Mouse (Mus musculus): ENCODE data around the gene Adat2. TPM values are rescaled to one million over a fixed set of nuclear protein-coding genes. Genes with fewer than 3 reads are reported as not detected.

Gene Adat2
- polyA plus RNA-seq, 1 experiment from 2014 or later = 3.7 TPM

DNA sequence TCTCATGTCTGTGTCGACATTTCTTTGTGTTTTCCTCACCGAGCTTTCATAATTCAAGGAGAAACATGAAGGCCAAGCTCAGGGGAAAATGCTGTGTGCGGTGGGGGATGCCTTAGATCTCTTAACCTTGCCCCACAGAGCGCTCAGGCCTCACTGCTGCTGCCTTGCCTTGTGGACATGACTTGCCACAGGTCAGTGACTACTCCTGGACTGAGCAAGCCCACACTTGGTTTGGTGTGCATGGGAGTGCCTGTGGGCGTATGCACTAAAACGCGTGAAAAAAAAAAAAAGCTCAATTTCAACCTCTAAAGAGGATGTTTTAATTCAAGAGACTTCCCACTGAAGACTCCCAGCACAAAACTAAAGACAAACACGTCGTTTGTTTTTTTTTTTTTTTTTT lies 44.2 kb downstream of the Adat2 start:
- Histone ChIP-seq H3K4me3 (replicated peaks) (no peak overlapping the region), H3K27me3 (no peaks in the 10 kb centered on the region), H3K9me3 (replicated peaks) (no peaks in the 10 kb centered on the region), H3K36me3 (no peaks in the 10 kb centered on the region), H3K27ac (no peak overlapping the region), H3K9ac (no peak overlapping the region), H3K4me1 (replicated peaks) (no peaks in the 10 kb centered on the region), H3K4me2 (no peak overlapping the region)
- ATAC-seq (ENCODE audit: low read depth) (no peak), DNase-seq (no peak)
- 67% methylated on average over 9 of the region's 9 CpGs for WGBS (ENCODE audit: insufficient replicate concordance)

- Histone ChIP-seq H3K4me3 (replicated peaks) (no peak overlapping the region), H3K4me1 (replicated peaks) (no peaks in the 10 kb centered on the region), H3K9ac (no peak overlapping the region), H3K9me3 (replicated peaks) (no peaks in the 10 kb centered on the region), H3K27ac (no peak overlapping the region), H3K4me2 (no peak overlapping the region), H3K36me3 (no peaks in the 10 kb centered on the region), H3K27me3 (no peaks in the 10 kb centered on the region)
- ATAC-seq (ENCODE audit: low read depth) = no peak
- no peak for DNase-seq
- WGBS (ENCODE audit: insufficient replicate concordance) = 70% methylated on average over 8 of the region's 8 CpGs
Observed at GRCm38 (mm10) chr10:13597491-13597890, 44.8 kb downstream of the Adat2 start.

DNA sequence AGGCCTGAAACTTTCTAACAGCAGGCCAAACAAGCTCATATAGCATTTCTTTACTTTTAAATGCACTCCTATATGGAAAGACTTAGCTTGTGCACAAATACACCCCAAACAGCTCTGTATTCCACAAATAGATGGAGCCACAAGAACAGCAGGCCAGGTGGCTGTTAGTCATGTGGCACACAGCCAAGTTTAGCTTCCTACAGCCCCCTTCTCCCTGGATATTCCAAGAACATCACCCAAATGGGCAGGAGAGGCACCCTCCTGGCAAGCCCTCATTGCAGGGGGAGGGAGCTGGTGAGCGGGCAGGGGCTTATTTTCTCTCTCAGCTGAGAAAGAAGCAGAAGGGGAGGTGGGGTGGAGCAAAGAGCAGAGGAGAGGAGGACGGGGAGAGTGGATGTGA lies 48.2 kb downstream of the Adat2 start:
- WGBS (ENCODE audit: insufficient replicate concordance) = 37% methylated on average over 2 of the region's 2 CpGs
- H3K27ac ChIP-seq = no peak overlapping the region
- no peaks in the 10 kb centered on the region for H3K27me3 ChIP-seq
- no peak overlapping the region for H3K9ac ChIP-seq
- no peaks in the 10 kb centered on the region for H3K36me3 ChIP-seq
- H3K9me3 ChIP-seq (replicated peaks) = no peaks in the 10 kb centered on the region
- no peak for DNase-seq
- H3K4me3 ChIP-seq (replicated peaks) = no peak overlapping the region
- H3K4me1 ChIP-seq (replicated peaks) = no peaks in the 10 kb centered on the region
- ATAC-seq (ENCODE audit: low read depth) = no peak
- H3K4me2 ChIP-seq = no peak overlapping the region

Other genes with a start within 250 kb of the Adat2 start
- gene Phactr2, start 78.5 kb upstream of the Adat2 start, polyA plus RNA-seq (2015; fragmentation: Nextera tagmentation; extraction: Ambion mirVana) = 5.3 and 5.9 TPM in 2 replicates
- gene Fuca2, start 53.4 kb upstream of the Adat2 start, polyA plus RNA-seq (2015; fragmentation: Nextera tagmentation; extraction: Ambion mirVana) = 60.9 and 69.7 TPM in 2 replicates
- 10.3 and 12.4 TPM in 2 replicates for gene Pex3, start 248 bp downstream of the Adat2 start, polyA plus RNA-seq (2015; fragmentation: Nextera tagmentation; extraction: Ambion mirVana)

Data from liver, embryonic 13.5 days (tissue).